Mouse (Mus musculus): Measurements from ENCODE around the gene Trip6.

Trip6 gene

GRCm38 (mm10) chr5:137314193-137315083, at the start of gene Trip6:
TSS of gene Trip6 (minus strand) at chr5:137314404.
- in situ Hi-C loops (cut with MboI, MseI), result no loop called here

GRCm38 (mm10) chr5:137358382-137358781, 44.2 kb upstream of the Trip6 start:
- in situ Hi-C loops (cut with MboI, MseI), result loop anchor here (10.0 kb wide), 1 partner anchor 854 kb away; no protein-coding TSS in a partner anchor

- in situ Hi-C loops (cut with MboI, MseI), result loop anchor here (10.0 kb wide), 1 partner anchor 849 kb away; no protein-coding TSS in a partner anchor
Observed at GRCm38 (mm10) chr5:137354091-137354490, 39.9 kb upstream of the Trip6 start.

GRCm38 (mm10) chr5:137352011-137352975, 38.1 kb upstream of the Trip6 start:
- in situ Hi-C loops (cut with MboI, MseI), result loop anchor here (10.0 kb wide), 1 partner anchor 847 kb away; no protein-coding TSS in a partner anchor

DNA sequence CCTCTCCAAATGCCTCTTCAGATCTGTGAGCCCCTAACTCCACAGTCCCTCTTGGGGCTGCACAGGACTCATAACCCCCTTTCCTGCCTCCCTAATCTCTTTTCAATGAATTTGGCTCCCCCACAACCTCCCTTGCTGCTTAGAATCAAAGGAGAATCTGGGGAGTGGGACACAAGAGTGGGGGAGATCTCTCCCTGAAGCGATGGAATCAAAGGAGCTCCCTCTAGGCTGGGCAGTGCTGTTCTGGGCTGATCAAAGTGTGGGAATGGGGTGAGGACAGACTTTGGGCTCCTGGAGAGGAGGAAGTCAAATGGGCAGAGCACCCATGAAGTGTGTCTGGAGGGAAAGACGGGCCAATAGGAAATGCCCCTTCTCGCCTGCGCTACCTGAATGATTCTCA, 37.2 kb upstream of the Trip6 start:
- in situ Hi-C loops (cut with MboI, MseI), result loop anchor here (10.0 kb wide), 1 partner anchor 847 kb away; no protein-coding TSS in a partner anchor

DNA sequence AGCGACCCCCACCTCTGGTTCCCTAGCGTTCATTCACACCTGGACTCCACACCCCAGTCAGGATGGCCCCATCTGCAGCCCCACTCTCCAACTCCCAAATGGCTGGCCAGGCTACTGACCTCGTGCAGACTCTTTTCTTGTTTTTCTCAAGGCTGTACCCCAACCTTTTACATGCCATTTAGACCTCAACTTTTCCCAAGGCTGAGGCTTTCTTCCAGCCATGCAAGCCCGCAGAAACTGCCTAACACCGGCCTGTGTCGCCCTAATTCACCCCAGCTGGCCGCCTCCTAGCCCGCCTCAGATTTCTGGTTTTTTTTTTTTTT, 36.8 kb upstream of the Trip6 start:
- in situ Hi-C loops (cut with MboI, MseI), result loop anchor here (10.0 kb wide), 1 partner anchor 846 kb away; no protein-coding TSS in a partner anchor

DNA sequence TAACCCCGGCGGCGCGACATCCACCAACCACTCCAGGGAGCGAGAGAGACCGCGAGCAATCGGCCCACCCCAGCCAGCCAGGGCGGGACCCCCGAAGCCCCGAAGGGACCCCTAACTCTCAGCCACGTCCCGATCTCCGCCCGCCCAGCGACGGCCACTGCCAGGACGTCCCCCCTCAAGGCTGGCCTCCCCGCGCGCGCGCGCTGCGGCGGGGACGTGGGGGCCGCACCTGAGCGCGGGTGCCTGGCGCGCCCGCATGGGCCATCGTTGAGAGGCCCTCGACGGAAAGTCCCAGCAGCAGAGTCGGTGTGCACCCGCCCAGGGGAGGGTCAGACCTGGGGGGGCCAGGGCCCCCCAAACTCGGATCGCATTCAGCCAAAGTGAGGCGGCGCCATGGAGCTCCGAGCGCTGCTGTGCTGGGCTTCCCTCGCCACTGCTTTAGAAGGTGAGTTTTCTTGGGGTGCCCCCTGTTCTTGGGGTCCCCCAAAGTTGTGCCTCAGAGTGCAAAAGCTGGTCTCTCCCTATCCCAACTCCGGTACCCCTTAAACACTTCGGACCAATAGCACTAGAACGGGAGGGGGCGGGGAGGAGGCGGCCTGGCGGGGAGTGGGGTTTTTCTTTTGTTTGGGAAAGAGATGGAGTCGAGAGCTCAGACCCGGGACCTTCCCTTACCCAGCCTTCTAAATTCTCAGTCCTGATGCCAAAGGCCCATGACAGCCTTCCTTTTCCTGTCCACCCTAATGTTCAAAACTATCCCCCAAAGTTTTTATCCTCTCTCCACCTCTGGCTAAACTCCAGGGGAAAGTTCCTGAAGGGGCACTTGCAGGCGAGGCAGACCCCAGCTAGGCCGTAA, 36.2 kb upstream of the Trip6 start:
- in situ Hi-C loops (cut with MboI, MseI), result loop anchor here (10.0 kb wide), 1 partner anchor 846 kb away; no protein-coding TSS in a partner anchor

DNA sequence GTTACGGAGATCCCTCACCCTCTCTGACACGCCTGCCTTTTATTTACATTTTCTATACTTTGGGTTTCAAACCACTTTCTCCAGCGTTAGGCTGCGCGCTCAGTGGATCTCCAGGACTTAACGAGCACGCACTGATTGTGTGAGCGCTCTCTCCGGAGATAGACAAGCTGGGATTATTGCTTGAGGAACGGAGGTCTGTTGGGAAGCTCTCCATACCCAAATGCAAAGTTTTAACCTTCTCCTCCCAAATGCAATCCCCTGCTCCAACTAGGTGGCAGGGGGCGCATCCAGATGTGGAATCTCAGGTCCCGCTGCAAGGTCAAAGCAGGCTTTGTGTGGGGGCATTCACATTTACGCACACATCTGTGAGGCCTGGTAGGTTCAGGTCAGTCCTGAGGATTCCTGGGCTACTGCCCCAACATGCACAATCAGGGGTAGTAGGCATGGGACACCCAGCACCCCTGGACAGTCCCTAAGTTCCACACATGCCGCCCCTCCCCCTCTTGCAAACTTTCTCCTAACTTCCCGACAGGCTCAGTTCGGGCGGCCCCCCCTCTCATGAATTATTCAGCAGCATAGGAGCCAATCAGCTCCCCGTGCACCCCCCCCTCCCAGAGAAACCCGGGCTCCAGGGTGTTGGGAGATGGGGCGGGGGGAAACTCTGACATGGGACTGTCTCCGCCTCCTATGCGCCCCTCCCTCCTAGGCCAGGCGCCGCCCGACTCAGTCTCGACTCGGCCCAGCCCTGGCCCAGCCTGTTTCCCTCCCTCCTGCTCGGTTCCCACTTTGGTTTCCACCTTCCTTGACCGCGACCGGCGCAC, 35.4 kb upstream of the Trip6 start, which contains the start of gene Ephb4:
Gene Ephb4, plus strand, starts transcription at position 726 of the 821 bp plus-strand sequence.
- in situ Hi-C loops (cut with MboI, MseI), result loop anchor here (10.0 kb wide), 1 partner anchor 845 kb away; no protein-coding TSS in a partner anchor

- in situ Hi-C loops (cut with MboI, MseI), result no loop called here
Observed at GRCm38 (mm10) chr5:137348482-137349383, 34.5 kb upstream of the Trip6 start.

DNA sequence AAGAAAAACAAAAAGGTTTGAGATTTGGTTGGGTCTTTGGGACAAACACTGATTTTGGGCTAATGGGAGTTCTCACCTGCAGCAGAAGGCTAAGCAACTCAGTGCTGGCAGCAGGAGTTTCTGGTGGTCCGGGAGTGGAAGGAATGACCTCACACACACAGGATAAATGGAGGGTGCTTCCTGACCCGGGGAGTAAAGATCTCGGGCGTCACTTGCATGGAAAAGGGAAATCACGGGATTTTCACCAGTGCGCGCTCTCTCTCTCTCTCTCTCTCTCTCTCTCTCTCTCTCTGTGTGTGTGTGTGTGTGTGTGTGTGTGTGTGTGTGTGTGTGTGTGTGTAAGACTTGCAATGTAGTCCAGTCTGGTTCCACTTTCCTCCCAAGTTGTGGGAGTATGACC, 33.7 kb upstream of the Trip6 start:
- in situ Hi-C loops (cut with MboI, MseI), result no loop called here

DNA sequence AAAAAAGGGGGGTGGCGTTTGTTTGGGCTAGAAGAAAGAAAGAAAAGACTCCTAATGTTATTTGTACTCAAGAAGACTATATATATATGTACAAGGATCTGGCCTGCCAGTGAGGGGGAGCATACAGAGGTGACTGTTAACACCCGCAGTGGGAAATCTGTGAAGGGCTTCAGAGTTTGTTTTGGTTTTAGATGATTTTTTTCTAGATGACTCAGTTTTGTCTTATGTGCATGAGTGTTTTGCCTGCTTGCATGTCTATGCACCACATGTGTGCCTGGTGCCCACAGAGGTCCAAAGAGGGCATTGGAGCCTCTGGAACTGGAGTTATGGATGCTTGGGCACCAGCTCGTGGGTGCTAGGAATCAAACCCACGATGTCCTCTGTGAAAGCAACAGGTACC, 32.8 kb upstream of the Trip6 start:
- in situ Hi-C loops (cut with MboI, MseI), result no loop called here

- in situ Hi-C loops (cut with MboI, MseI), result no loop called here
Observed at GRCm38 (mm10) chr5:137346388-137346787, 32.2 kb upstream of the Trip6 start.

DNA sequence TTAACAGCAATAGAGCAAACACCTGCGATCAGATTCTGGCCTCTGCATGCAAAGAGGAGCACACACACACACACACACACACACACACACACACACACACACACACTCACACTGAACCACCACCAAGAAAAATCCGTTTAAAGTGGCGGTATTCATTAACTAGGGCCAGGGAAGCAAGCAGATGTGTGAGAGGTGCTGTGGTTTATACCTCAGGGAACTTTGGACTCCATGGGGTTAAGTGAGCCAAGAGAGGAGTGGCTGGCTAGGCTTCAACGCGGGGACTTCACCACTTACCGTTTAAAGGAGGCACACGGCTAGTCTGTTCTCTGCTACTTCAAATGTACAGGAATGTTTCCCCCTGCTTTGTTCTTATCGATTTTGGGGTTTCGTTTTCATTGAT, 31.6 kb upstream of the Trip6 start:
- in situ Hi-C loops (cut with MboI, MseI), result no loop called here

DNA sequence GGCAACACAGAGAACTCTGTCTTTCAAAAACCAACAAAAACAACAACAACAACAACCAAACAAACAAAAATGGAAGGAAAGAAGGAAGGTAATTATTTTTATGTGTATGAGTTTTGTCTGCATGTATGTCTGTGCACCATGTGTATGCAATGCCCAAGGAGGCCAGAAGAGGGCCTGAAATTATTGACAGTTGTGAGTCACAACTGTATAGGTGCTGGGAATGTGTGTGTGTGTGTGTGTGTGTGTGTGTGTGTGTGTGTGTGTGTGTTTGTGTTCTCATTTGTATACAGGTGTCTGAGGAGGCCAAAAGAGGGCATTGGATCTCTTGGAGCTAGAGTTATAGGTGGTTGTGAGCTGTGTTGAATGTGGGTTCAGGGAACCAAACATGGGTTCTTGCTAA, 29.7 kb upstream of the Trip6 start:
- in situ Hi-C loops (cut with MboI, MseI), result no loop called here

GRCm38 (mm10) chr5:137343412-137343811, 29.2 kb upstream of the Trip6 start:
- in situ Hi-C loops (cut with MboI, MseI), result no loop called here

GRCm38 (mm10) chr5:137342407-137343012, 28.3 kb upstream of the Trip6 start:
- in situ Hi-C loops (cut with MboI, MseI), result no loop called here

GRCm38 (mm10) chr5:137340222-137340621, 26.0 kb upstream of the Trip6 start:
- in situ Hi-C loops (cut with MboI, MseI), result no loop called here

- in situ Hi-C loops (cut with MboI, MseI), result no loop called here
Observed at GRCm38 (mm10) chr5:137339290-137339979, 25.2 kb upstream of the Trip6 start.

All from regulatory T cell (primary cell).